Mouse (Mus musculus) heart, postnatal 0 days (tissue): ENCODE measurements around the gene Scpep1.

Source experiments
- CTCF ChIP-seq: IDR thresholded peaks from 2 replicates; pipeline ENCODE4 v1.5.1; 2016; ENCODE audit warnings: antibody characterized with exemption, control low read depth, low read depth
- EP300 ChIP-seq: IDR thresholded peaks from 2 replicates; pipeline ENCODE4 v1.6.1; 2016; ENCODE audit warnings: antibody characterized with exemption, low read depth

DNA sequence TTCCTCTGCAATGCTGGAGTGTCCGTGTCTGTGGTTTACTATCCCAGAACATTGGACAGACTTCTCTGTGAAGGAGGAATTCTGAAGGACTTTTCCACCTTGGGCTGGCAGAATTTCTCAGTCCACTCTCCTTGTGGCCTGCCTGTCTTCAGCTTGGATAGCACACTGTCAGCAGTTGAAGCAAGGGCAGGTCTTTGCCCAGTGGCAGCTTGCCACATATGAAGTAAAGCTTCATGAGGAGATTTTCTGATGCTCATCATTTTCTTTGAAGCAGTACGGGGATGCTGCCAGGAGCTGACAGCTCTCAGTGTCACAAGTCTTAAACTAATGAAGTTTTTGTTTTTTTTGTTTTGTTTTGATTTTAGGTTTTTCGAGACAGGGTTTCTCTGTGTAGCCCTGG lies 3.6 kb upstream of the Scpep1 start:
- TF ChIP-seq CTCF (no peak), EP300 (no peak)
